Mouse (Mus musculus) left cerebral cortex, adult 2 months (tissue): ENCODE data around the gene Gm12166. TPM values are rescaled to one million over a fixed set of nuclear protein-coding genes. Genes with fewer than 3 reads are reported as not detected.
"Not testable (repeated sequence)": the region's sequence is repeated elsewhere in the genome, so short reads cannot be mapped to it uniquely, and the experiment has no call there.

Experiments
- DNase-seq, 2 experiments: peaks; one replicate each; pipeline ENCODE4 v3.0.0; 2021 to 2022; ENCODE audit warnings: low spot score in 2 of 2, mixed read lengths in 1 of 2; ENCODE audit errors: extremely low spot score in 1 of 2
- H3K27ac ChIP-seq: fragments of 200-600 bp; 2 replicates; pipeline ENCODE4 v1.8.1; 2022
- H3K4me3 ChIP-seq: fragments of 200-600 bp; 2 replicates; pipeline ENCODE4 v1.8.1; 2022
- CTCF ChIP-seq: fragments of 200-600 bp; IDR thresholded peaks from 2 replicates; pipeline ENCODE4 v1.8.1; 2022; ENCODE audit warnings: antibody characterized with exemption, mild to moderate bottlenecking, moderate library complexity
- intact Hi-C: fragments of 180-260 bp; cut with DNase I; formaldehyde crosslinking; loops from one replicate; pipeline ENCODE4 v1.15.1; 2025
- long read RNA-seq, 2 experiments: library from polyadenylated mRNA; stranded (forward); transcript quantifications; one replicate each; pipeline ENCODE4 v2.0.0; 2021; ENCODE audit warnings: borderline mapping rate in 2 of 2
- total RNA-seq, 2 experiments: library from RNA; stranded (reverse); gene quantifications; 2 replicates each; pipeline ENCODE4 v1.2.3; 2021

Gene Gm12166
- 1 to 10 TPM; 2.7 to 3.8 TPM for total RNA-seq
- long read RNA-seq, experiment 1 = 0 reads
- long read RNA-seq, experiment 2, partial matches to known transcripts = 0 of 1 reads
- long read RNA-seq, experiment 2, other reads (novel, unspliced or antisense) = 0 of 1 reads

DNA sequence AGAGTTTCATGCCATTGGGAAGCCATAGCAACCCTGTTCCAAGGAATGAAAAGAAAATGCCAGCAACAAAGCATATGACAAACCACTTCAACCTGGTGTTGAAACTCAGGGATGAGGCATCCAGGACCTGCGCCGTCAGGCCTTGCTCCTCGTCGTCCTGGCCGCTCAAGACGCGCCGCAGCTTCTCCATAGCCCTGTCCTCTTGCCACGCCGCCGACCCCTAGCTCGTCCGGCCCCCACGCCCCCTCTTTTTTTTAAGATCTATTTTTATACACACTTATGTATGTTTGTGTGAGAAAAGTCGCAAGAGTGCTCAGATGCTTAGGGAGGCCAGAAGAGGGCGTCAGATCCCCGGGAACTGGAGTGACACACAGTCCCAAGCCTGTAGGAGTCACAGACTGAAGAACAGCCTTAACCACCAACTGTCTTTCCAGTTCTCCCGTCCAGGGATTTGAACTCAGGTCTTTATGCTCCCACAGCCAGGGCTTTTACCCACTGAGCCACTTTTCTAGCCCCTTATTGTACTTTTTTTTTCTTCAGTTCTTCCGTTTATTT lies at the start of gene Gm12166:
TSS of gene Gm12166 (minus strand) at position 217 of the 555 bp plus-strand sequence.
- not testable (repeated sequence) for H3K27ac ChIP-seq, H3K4me3 ChIP-seq
- peak in 1 of 2 experiments; percentile 48 for DNase-seq
- peak; percentile 59 for TF ChIP-seq CTCF
- intact Hi-C loops = loop anchor here (1.0 to 2.0 kb wide), 2 partner anchors 72 to 163 kb away; no protein-coding TSS in a partner anchor

DNA sequence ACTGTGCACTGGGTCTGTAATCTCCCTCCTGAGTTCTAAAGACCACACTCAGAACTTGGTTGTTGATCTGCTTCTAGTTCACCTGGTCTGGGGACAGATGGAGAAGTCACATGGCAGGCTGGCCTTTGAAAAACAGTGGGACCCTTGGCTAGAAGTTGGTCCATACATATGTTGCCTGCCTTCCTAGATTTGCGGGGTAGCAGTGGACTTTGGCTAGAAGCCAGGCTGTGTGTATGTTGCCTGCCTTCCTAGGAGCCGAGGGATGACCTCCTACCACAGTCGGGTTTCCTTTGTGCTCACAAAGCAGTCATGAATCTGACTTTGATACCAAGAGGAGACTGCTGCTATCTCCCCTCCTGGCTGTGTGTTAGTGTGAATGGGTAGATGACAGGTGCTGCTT lies 44.9 kb upstream of the Gm12166 start:
- TF ChIP-seq CTCF = no peak

DNA sequence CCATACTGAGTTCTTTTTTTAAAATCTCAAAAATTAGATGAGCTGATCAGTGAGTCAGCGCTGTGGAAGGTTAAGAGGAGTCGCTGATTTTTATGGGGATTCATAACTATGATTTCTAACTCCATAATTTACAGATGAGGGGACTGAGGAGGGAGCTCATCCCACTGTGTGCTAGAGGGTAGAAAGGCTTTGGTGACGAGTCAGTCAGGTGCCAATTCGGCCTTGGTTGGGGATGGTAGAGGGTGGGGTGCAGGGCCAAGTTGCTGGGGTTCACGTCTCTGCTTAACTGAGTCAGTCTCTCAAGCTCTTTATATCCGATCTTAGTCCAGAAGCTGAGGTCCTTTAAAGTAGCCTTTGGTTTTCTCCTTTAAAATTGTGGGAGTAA lies 44.1 kb upstream of the Gm12166 start:
- Histone ChIP-seq H3K4me3 (no peak overlapping the region), H3K27ac (no peak overlapping the region)
- intact Hi-C loops = no loop called here
- no peak for DNase-seq
- no peak for TF ChIP-seq CTCF

More for the DNA sequence above, 44.9 kb upstream of the Gm12166 start:
- intact Hi-C loops = no loop called here
- H3K27ac ChIP-seq = no peak overlapping the region
- no peak overlapping the region for H3K4me3 ChIP-seq
- DNase-seq = no peak

DNA sequence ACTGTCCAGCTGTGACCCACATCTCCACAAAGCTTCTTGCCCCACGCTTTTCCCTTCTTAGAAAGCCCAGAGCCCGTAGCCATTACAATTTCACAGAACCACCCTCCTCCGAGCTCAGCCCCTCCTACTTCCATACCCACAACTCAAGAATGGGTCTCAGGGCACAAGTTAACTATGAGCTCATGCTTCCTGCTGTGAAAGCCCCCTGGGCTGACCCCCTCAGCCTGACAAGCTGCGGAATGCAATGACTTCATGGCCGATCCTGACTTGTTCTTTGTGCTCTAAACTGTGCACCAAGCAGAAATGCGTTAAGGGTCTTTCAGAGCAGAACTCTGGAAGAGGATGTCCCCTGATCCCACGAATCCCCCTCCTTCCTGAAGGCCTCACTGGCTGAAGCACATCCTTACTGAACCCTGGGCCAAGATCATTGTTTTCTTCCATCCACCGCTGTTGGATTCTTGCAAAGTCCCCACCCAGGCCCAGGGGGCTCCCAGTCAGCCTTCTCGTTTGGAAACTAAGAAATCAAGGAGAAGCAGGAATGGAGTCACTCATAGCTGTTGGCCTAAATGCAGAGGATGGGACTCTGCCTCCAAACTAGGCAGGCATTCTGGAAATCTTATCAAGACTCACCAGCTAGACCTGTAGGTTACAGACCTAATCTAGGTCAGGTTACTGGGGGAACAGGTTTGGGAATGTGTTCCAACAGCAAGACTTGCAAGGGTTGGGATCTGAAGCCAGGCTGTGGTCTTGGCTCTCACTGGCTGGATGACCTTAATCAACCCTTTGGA lies 43.5 kb upstream of the Gm12166 start:
- H3K27ac ChIP-seq = no peak overlapping the region
- intact Hi-C loops = no loop called here
- H3K4me3 ChIP-seq = no peak overlapping the region
- TF ChIP-seq CTCF = no peak
- DNase-seq = no peak

DNA sequence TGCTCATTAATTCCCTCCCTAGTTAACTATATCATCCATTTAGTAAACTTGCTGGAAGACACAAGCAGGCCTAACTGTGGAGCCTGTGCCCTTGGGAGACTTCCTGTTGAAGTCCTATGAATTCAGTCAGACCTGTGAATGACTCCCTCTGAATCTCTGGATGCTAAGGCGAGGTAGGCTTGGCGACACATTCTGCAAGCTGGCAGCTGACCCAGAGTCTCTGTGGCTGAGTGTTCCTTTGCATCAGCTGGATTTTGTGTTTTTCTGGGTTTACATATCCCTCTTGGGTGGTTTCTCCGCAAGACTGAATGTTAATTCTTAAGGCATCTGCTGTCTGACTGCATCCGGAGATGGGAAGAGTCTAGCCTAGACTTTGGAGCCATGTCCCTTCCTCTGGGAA lies 40.0 kb upstream of the Gm12166 start:
- Histone ChIP-seq H3K4me3 (no peak overlapping the region), H3K27ac (no peak overlapping the region)
- intact Hi-C loops = no loop called here
- TF ChIP-seq CTCF = no peak
- DNase-seq = no peak

DNA sequence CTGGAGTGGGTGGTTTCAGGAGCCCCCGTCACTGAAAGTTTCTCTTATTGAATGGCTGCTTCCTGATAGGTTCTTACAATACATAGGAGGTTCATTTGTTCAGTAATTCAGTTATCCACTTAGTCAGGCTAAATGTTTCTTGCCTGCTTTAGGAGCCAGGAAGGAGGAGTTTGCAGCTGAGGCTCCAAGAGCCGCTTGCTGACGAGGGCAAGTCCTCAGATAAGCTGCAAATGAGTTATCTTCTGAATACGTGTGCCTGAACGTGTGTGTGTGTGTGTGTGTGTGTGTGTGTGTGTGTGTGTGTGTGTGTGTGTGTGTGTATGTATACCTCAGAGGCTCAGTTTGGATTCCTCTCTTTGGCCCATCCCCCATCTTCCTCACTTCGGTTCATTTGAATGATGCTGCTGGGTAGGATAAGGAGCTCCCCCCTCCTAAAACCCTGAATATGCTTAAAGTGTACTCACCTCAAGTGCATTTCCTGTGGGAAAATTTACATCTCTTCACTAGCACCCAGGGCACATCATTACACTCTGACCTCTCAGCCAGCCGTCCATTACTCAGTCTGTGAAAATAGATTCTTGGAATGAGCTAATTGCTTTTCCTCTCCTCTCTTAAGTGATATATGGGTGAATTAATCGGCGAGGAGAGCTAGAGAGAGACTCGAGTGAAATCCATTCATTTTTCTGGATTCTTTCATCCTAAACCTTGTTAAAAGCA lies 39.0 kb upstream of the Gm12166 start:
- Histone ChIP-seq H3K4me3 (no peak overlapping the region), H3K27ac (no peak overlapping the region)
- DNase-seq = no peak
- no peak for TF ChIP-seq CTCF
- intact Hi-C loops = no loop called here

DNA sequence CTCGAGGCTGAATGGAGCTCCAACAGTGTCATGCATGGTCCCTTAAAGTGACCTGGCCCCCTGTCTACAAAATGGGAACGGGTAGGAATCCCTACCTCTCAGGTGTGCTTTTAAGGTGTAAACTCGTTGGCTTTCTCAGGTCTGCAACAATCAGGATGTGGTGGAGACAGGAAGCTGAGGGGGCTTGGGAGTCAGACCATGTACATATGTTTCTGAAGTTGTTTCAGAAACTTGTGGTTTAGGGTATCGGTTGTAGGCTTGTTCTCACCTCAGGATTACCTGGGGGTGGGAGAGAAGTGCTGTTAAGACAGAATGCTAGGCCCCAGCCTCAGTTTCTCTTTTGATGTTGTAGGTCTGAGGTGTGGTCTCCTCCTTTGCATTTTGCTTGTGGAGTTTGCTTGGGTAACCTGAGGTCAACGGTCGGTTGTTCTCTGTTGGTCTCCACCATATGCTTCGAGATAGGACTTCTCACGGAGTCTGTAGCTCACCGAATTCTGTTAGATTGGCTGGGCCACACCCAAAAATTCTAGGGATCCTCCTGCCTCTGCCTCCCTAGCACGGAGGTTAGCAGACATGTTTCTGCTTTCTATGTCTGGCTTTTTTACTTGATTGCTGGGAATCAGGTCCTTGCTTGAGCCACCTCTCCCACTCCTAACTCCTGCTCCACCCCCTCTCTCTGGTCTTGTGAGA lies 38.1 kb upstream of the Gm12166 start:
- intact Hi-C loops = no loop called here
- Histone ChIP-seq H3K27ac (no peak overlapping the region), H3K4me3 (no peak overlapping the region)
- no peak for TF ChIP-seq CTCF
- DNase-seq = no peak

DNA sequence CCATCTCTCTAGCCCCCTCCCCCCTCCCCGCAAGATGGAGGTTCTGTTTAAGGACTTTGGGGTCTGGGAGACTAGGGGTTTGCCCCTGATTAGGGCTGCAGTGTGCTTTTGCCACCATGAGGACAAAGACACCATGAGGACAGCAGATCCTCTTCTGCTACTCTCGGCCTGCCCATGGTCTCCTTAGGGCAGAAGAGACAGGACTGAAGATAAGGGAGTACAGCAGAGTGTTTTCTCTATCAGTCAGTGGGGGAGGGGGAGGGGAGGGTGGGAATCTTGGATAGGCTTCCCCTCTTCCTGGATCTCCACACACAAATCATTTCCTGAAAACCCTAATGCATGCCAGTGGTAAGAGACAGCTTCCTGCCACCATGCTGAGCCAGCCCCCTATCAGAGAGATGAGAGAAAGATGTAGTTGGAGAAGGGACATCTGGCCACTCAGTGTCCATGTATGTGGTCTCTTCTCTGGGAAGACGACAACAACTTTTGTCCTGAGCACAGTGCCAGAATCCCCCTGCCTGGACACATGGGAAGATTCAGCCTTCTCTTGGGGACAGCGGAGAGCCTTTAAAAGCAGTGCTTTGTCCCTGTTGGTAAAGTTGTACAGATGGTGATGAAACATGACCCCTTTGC lies 37.1 kb upstream of the Gm12166 start:
- intact Hi-C loops = no loop called here
- no peak overlapping the region for H3K4me3 ChIP-seq
- no peak for TF ChIP-seq CTCF
- DNase-seq = no peak
- no peak overlapping the region for H3K27ac ChIP-seq

DNA sequence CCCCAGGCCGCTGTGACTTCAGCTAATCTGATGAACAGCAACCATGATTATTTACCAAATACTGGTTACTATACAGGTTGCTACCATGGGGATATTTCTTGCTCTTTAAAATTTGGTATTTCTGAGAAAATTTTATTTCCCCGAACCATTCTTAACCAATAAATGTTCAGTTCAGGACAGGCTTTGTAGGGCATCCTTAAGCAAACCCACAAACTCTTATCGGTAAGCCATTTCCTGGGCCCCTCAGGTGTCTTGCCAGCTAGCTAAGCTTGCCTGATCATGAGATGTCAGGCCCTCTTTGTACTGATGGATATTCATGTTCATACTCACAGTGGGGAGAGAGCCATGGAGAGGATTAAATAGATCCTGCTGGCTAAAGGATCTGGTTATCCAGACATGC lies 34.3 kb upstream of the Gm12166 start:
- intact Hi-C loops = no loop called here

DNA sequence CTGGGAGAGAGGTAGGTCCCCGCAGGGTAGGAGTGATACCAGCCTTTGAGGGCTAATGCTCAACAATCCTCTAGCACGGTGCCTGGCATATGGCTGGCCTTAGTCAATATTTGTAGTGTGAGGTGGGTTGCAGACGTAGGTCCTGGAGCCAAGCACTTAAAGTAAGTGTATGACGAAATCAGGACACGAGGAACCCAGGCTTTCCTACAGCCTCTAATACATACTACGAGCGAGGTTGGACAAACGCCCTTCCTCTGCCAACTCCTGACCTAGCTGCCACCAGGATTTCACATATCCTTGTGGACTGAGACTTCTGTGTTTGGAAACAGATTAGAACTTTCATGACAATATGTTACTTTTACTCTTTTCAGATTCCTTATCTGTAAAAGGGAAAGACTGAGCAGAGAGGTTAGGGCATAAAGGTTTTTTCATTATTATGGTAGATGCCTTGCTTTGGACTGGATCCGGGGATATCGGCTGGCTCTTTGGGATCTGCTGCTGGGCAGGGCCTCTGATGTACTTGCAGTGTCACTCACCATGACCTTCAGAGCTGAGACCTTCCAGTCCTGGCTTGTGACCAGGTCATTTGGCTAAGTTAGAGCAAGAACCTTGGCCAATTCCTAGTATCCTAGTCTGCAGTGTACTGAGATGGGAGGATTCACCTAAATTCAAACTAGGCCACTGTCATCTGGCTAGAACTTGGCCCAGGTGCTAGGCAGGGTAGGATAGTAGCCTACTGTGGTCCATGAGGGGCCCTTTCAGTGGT lies 33.5 kb upstream of the Gm12166 start:
- H3K4me3 ChIP-seq = no peak overlapping the region
- DNase-seq = no peak
- intact Hi-C loops = no loop called here
- H3K27ac ChIP-seq = no peak overlapping the region
- TF ChIP-seq CTCF = no peak

More for the DNA sequence above, 34.3 kb upstream of the Gm12166 start:
- no peak overlapping the region for H3K4me3 ChIP-seq
- TF ChIP-seq CTCF = no peak
- no peak for DNase-seq
- no peak overlapping the region for H3K27ac ChIP-seq

DNA sequence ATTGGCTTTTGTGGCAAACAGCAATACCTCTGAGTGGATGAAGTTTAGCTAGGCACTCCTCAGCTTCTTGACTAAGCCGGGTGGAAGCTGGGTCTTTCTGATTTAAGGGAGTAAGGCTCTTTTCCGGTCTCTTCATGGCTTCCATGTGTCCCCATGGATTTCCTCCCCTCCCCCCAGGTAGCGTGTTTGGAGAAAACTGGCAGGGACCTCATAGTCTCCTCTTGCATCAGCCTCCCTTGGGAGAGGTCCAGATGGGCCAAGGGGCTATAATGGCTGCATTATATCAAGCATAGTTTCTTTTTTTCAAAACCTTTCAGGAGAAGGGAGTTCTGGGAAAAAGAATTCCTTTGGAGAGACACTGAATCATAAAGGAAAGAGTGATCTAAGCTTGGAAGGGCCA lies 32.4 kb upstream of the Gm12166 start:
- no peak for DNase-seq
- Histone ChIP-seq H3K27ac (no peak overlapping the region), H3K4me3 (no peak overlapping the region)
- TF ChIP-seq CTCF = no peak
- intact Hi-C loops = no loop called here
